Mouse (Mus musculus) liver, embryonic 11.5 days (tissue): ENCODE data around the gene Mrpl18. TPM values are rescaled to one million over a fixed set of nuclear protein-coding genes. Genes with fewer than 3 reads are reported as not detected.
"Not testable (repeated sequence)": the region's sequence is repeated elsewhere in the genome, so short reads cannot be mapped to it uniquely, and the experiment has no call there.

Experiments
- ATAC-seq: fragments of 200-750 bp; cut with Nextera tagmentation; replicated peaks from 2 replicates; pipeline ENCODE4 v1.8.0; 2017; ENCODE audit warnings: moderate number of reproducible peaks, mild to moderate bottlenecking, moderate TSS enrichment, moderate library complexity; ENCODE audit not compliant: low FRiP score
- DNase-seq: peaks from one replicate; pipeline ENCODE4 v3.0.0-alpha.2; 2017; ENCODE audit warnings: low spot score
- H3K27ac ChIP-seq: fragments of 300-500 bp; sonication (generic); 2 replicates; pipeline ENCODE4 v1.5.1; 2014; ENCODE audit warnings: mild to moderate bottlenecking, low read depth, low read length, control low read depth
- H3K27me3 ChIP-seq: fragments of 300-500 bp; sonication (generic); replicated peaks from 2 replicates; pipeline ENCODE4 v1.6.1; 2014; ENCODE audit warnings: low read length, mixed read lengths; ENCODE audit not compliant: control insufficient read depth, insufficient read depth
- H3K36me3 ChIP-seq: fragments of 300-500 bp; sonication (generic); 2 replicates; pipeline ENCODE4 v1.6.1; 2014; ENCODE audit warnings: mild to moderate bottlenecking, low read length, moderate library complexity, mixed read lengths; ENCODE audit not compliant: control insufficient read depth, insufficient read depth
- H3K4me1 ChIP-seq: fragments of 300-500 bp; sonication (generic); replicated peaks from 2 replicates; pipeline ENCODE4 v1.6.1; 2014; ENCODE audit warnings: low read length, mixed read lengths; ENCODE audit not compliant: control insufficient read depth, insufficient read depth
- H3K4me2 ChIP-seq: fragments of 300-500 bp; sonication (generic); 2 replicates; pipeline ENCODE4 v1.6.1; 2014; ENCODE audit warnings: mild to moderate bottlenecking, control low read depth, moderate library complexity
- H3K4me3 ChIP-seq: fragments of 300-500 bp; sonication (generic); 2 replicates; pipeline ENCODE4 v1.5.1; 2014; ENCODE audit warnings: low read depth, low read length, control low read depth
- H3K9ac ChIP-seq: fragments of 300-500 bp; sonication (generic); 2 replicates; pipeline ENCODE4 v1.6.1; 2014; ENCODE audit warnings: low read depth, low read length, control low read depth
- H3K9me3 ChIP-seq: fragments of 300-500 bp; sonication (generic); 2 replicates; pipeline ENCODE4 v1.6.1; 2016; ENCODE audit warnings: low read length, inconsistent platforms, mixed read lengths; ENCODE audit not compliant: control insufficient read depth
- WGBS: fragments of 180-500 bp; shearing (Covaris S2); extraction: QIAGEN DNeasy Blood & Tissue Kit; methylation state at CpG from one replicate; pipeline ENCODE4 v1.1.7; 2014; 5-methylcytosine and 5-hydroxymethylcytosine counted together
- polyA plus RNA-seq: library from polyadenylated mRNA; unstranded; fragments of >200 nt; fragmentation: Nextera tagmentation; extraction: Ambion mirVana; gene quantifications from 2 replicates; pipeline ENCODE4 v1.2.1, GENCODE M21; 2014

Mrpl18 gene
- polyA plus RNA-seq: 256 and 263 TPM in 2 replicates

GRCm38 (mm10) chr17:12915881-12916583 lies at the start of gene Mrpl18:
Gene Mrpl18, minus strand, starts transcription at chr17:12916345.
- H3K27me3 ChIP-seq: no peaks in the 10 kb centered on the region
- peak within 1 kb of the TSS; percentile 90 for H3K4me2 ChIP-seq
- peaks cover 39% of the 10 kb centered on the region for H3K36me3 ChIP-seq
- WGBS: under 1% methylated on average over 56 of the region's 56 CpGs
- DNase-seq (peak; percentile 99), ATAC-seq (peak; percentile 98)
- peak within 1 kb of the TSS; percentile 93 for H3K4me3 ChIP-seq
- peak within 1 kb of the TSS; percentile 100 for H3K9ac ChIP-seq
- peaks cover 4% of the 10 kb centered on the region; the same call in 1 of the 2 replicates for H3K4me1 ChIP-seq
- peak within 1 kb of the TSS; percentile 95 for H3K27ac ChIP-seq
- H3K9me3 ChIP-seq: no peaks in the 10 kb centered on the region

- Histone ChIP-seq H3K27me3 (no peaks in the 10 kb centered on the region), H3K4me1 (peaks cover 9% of the 10 kb centered on the region), H3K27ac (no peak overlapping the region), H3K9ac (no peak overlapping the region), H3K9me3 (no peaks in the 10 kb centered on the region), H3K36me3 (peaks cover 4% of the 10 kb centered on the region), H3K4me3 (no peak overlapping the region), H3K4me2 (no peak overlapping the region)
- 76% methylated on average over 3 of the region's 3 CpGs for WGBS
- DNase-seq (no peak), ATAC-seq (no peak)
These were observed 47.3 kb upstream of the Mrpl18 start for GRCm38 (mm10) chr17:12963476-12963875.

- peak within 1 kb of the TSS; percentile 73 for H3K9ac ChIP-seq
- H3K27me3 ChIP-seq: no peaks in the 10 kb centered on the region
- H3K4me2 ChIP-seq: peak within 1 kb of the TSS; percentile 90
- H3K9me3 ChIP-seq: no peaks in the 10 kb centered on the region
- WGBS: under 1% methylated on average over 42 of the region's 42 CpGs
- ATAC-seq: peak; percentile 98
- peaks cover 9% of the 10 kb centered on the region for H3K4me1 ChIP-seq
- peak; percentile 92 for DNase-seq
- H3K27ac ChIP-seq: peak within 1 kb of the TSS; percentile 77
- peaks cover 4% of the 10 kb centered on the region; the same call in 1 of the 2 replicates for H3K36me3 ChIP-seq
- peak within 1 kb of the TSS; percentile 78 for H3K4me3 ChIP-seq
These were observed 44.3 kb upstream of the Mrpl18 start, which contains the start of gene Acat2 for GRCm38 (mm10) chr17:12960331-12960873. Gene Acat2, minus strand, starts transcription at chr17:12960747.

GRCm38 (mm10) chr17:12959377-12959776 lies 43.2 kb upstream of the Mrpl18 start:
- H3K4me3 ChIP-seq, H3K9ac ChIP-seq: not testable (repeated sequence)

GRCm38 (mm10) chr17:12956664-12957063 lies 40.5 kb upstream of the Mrpl18 start:
- no peak for DNase-seq
- no peak for ATAC-seq
- no peaks in the 10 kb centered on the region for H3K27me3 ChIP-seq
- 90% methylated on average over 8 of the region's 8 CpGs for WGBS
- H3K36me3 ChIP-seq: peaks cover 9% of the 10 kb centered on the region; the same call in 1 of the 2 replicates
- no peak overlapping the region for H3K9ac ChIP-seq
- no peaks in the 10 kb centered on the region for H3K9me3 ChIP-seq
- peaks cover 9% of the 10 kb centered on the region for H3K4me1 ChIP-seq
- H3K4me3 ChIP-seq: no peak overlapping the region
- H3K27ac ChIP-seq: no peak overlapping the region
- H3K4me2 ChIP-seq: no peak overlapping the region

More at GRCm38 (mm10) chr17:12959377-12959776, 43.2 kb upstream of the Mrpl18 start:
- H3K36me3 ChIP-seq, ATAC-seq, DNase-seq, H3K27me3 ChIP-seq, H3K27ac ChIP-seq, H3K4me1 ChIP-seq, H3K9me3 ChIP-seq: not testable (repeated sequence)
- peak overlapping the region; percentile 39 for H3K4me2 ChIP-seq
- WGBS: 40% methylated on average over 1 of the region's 2 CpGs

GRCm38 (mm10) chr17:12949669-12950068 lies 33.5 kb upstream of the Mrpl18 start:
- 90% methylated on average over 5 of the region's 5 CpGs for WGBS
- Histone ChIP-seq H3K4me2 (no peak overlapping the region), H3K9me3 (no peaks in the 10 kb centered on the region), H3K4me3 (no peak overlapping the region), H3K9ac (no peak overlapping the region), H3K27ac (no peak overlapping the region), H3K4me1 (no peaks in the 10 kb centered on the region), H3K36me3 (peaks cover 18% of the 10 kb centered on the region), H3K27me3 (no peaks in the 10 kb centered on the region)
- ATAC-seq (no peak), DNase-seq (no peak)

- no peak overlapping the region for H3K4me3 ChIP-seq
- no peak overlapping the region for H3K9ac ChIP-seq
- DNase-seq: no peak
- 89% methylated on average over 6 of the region's 6 CpGs for WGBS
- no peak for ATAC-seq
- H3K9me3 ChIP-seq: no peaks in the 10 kb centered on the region
- H3K4me1 ChIP-seq: peaks cover 3% of the 10 kb centered on the region
- H3K36me3 ChIP-seq: peaks cover 14% of the 10 kb centered on the region; the same call in 1 of the 2 replicates
- no peak overlapping the region for H3K27ac ChIP-seq
- no peaks in the 10 kb centered on the region for H3K27me3 ChIP-seq
- H3K4me2 ChIP-seq: no peak overlapping the region
These were observed 26.5 kb upstream of the Mrpl18 start for GRCm38 (mm10) chr17:12942459-12943162.

- H3K9ac ChIP-seq: no peak overlapping the region
- H3K4me1 ChIP-seq: peaks cover 3% of the 10 kb centered on the region
- H3K27ac ChIP-seq: no peak overlapping the region
- H3K36me3 ChIP-seq: peaks cover 12% of the 10 kb centered on the region; the same call in 1 of the 2 replicates
- WGBS: 71% methylated on average over 8 of the region's 8 CpGs
- no peaks in the 10 kb centered on the region for H3K27me3 ChIP-seq
- no peak overlapping the region for H3K4me3 ChIP-seq
- no peaks in the 10 kb centered on the region for H3K9me3 ChIP-seq
- DNase-seq (no peak), ATAC-seq (no peak)
- no peak overlapping the region for H3K4me2 ChIP-seq
These were observed 25.6 kb upstream of the Mrpl18 start for GRCm38 (mm10) chr17:12941543-12942260.
